Mouse (Mus musculus) lung, postnatal 0 days (tissue): ENCODE results near the gene Scd2.
A peak's percentile ranks its signal among the peaks of the same experiment; 100 is the strongest.

Experiments used
- CTCF ChIP-seq: IDR thresholded peaks from 2 replicates; pipeline ENCODE4 v1.5.1; 2016; ENCODE audit warnings: antibody characterized with exemption, mild to moderate bottlenecking
- EP300 ChIP-seq: IDR thresholded peaks from 2 replicates; pipeline ENCODE4 v1.6.1; 2016; ENCODE audit warnings: antibody characterized with exemption, mild to moderate bottlenecking, control low read depth

DNA sequence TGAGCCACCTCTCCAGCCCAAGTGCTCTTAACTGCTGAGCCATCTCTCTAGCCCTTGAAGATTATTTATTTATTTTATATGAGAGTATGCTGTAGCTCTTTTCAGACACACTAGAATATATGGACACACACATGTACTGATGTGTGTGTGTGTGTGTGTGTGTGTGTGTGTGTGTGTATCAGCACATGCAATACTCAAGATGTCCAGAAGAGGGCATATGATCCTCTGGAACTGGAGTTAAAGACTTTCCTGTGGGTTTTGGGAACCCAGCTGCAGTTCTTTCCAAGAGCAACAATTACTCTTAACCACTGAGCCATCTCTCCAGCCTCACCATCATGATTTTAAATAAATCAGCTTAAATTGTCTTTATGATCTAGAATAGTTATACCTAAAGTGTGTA is 25.1 kb downstream of the Scd2 start:
- no peak for TF ChIP-seq EP300
- peak; percentile 32 for TF ChIP-seq CTCF
